Mouse (Mus musculus) CH12.LX (cell line): Measurements from ENCODE around the gene Ino80d. TPM values are rescaled to one million over a fixed set of nuclear protein-coding genes. Genes with fewer than 3 reads are reported as not detected.

ENCODE experiments used
- DNase-seq: peaks from one replicate; pipeline ENCODE4 v3.0.0-alpha.2; 2013; ENCODE audit errors: extremely low read depth
- H3K27ac ChIP-seq: 2 replicates; pipeline ENCODE4 v1.5.1; 2012; ENCODE audit warnings: low read depth, mild to moderate bottlenecking, control low read depth, moderate library complexity; ENCODE audit not compliant: insufficient read depth
- H3K27me3 ChIP-seq: replicated peaks from 2 replicates; pipeline ENCODE3; 2012; ENCODE audit warnings: inconsistent platforms
- H3K36me3 ChIP-seq, 2 experiments: replicated peaks in 1 of 2; 2 replicates each; pipeline versions ENCODE3 to v1.6.1; 2012; ENCODE audit warnings: inconsistent platforms in 1 of 2, low read length in 1 of 2, mild to moderate bottlenecking in 1 of 2, mixed read lengths in 1 of 2, moderate library complexity in 1 of 2; ENCODE audit not compliant: control insufficient read depth in 1 of 2, insufficient read depth in 1 of 2
- H3K4me1 ChIP-seq, 2 experiments: 2 replicates each; pipeline ENCODE4 v1.6.1; 2012; ENCODE audit warnings: inconsistent platforms in 1 of 2, moderate library complexity in 1 of 2; ENCODE audit not compliant: insufficient read depth in 2 of 2, control insufficient read depth in 1 of 2
- H3K4me2 ChIP-seq: 2 replicates; pipeline ENCODE4 v1.6.1; 2012; ENCODE audit warnings: low read depth, mild to moderate bottlenecking, control low read depth; ENCODE audit not compliant: poor library complexity, insufficient read depth, severe bottlenecking
- H3K4me3 ChIP-seq, 3 experiments: fragments of 150-350 bp in 1 of 3; sonication (generic) in 1 of 3; replicated peaks in 1 of 3; 2 replicates each; pipeline versions ENCODE3 to v1.5.1; 2011 to 2012; ENCODE audit warnings: low read depth in 2 of 3, low read length in 2 of 3, mild to moderate bottlenecking in 2 of 3, moderate library complexity in 2 of 3, control low read depth in 1 of 3, improper control_type of control experiment in 1 of 3, inconsistent platforms in 1 of 3, mixed read lengths in 1 of 3; ENCODE audit not compliant: poor library complexity in 1 of 3
- H3K79me2 ChIP-seq: replicated peaks from 2 replicates; pipeline ENCODE4 v1.6.1; 2012; ENCODE audit warnings: mild to moderate bottlenecking, moderate library complexity; ENCODE audit not compliant: control insufficient read depth, poor library complexity, insufficient read depth, severe bottlenecking; ENCODE audit errors: extremely low read depth
- H3K9ac ChIP-seq: 2 replicates; pipeline ENCODE4 v1.6.1; 2012; ENCODE audit warnings: low read depth, mild to moderate bottlenecking, control low read depth, moderate library complexity; ENCODE audit not compliant: insufficient read depth
- H3K9me3 ChIP-seq: replicated peaks from 2 replicates; pipeline ENCODE3; 2012; ENCODE audit warnings: low read length, inconsistent platforms, mixed read lengths
- BHLHE40 ChIP-seq: IDR thresholded peaks from 2 replicates; pipeline ENCODE4 v1.6.1; 2011; ENCODE audit warnings: mild to moderate bottlenecking, low read depth, low read length, improper control_type of control experiment
- CHD1 ChIP-seq: IDR thresholded peaks from 2 replicates; pipeline ENCODE4 v1.6.1; 2012; ENCODE audit warnings: low read depth, low read length, improper control_type of control experiment, inconsistent platforms
- CHD2 ChIP-seq: IDR thresholded peaks from 2 replicates; pipeline ENCODE4 v1.6.1; 2011; ENCODE audit warnings: low read length, improper control_type of control experiment
- CTCF ChIP-seq, 2 experiments: IDR thresholded peaks in 1 of 2; conservative IDR thresholded peaks in 1 of 2; 2 replicates each; pipeline ENCODE4 v1.5.1; 2011 to 2012; ENCODE audit warnings: low read depth in 2 of 2, low read length in 2 of 2, improper control_type of control experiment in 1 of 2, inconsistent platforms in 1 of 2, mild to moderate bottlenecking in 1 of 2, moderate library complexity in 1 of 2
- JUN ChIP-seq: IDR thresholded peaks from 2 replicates; pipeline ENCODE4 v1.6.1; 2011; ENCODE audit warnings: low read depth, mild to moderate bottlenecking, low read length, improper control_type of control experiment, moderate library complexity; ENCODE audit not compliant: insufficient read depth
- JUND ChIP-seq: conservative IDR thresholded peaks from 2 replicates; pipeline ENCODE4 v1.6.1; 2011; ENCODE audit warnings: low read depth, low read length, improper control_type of control experiment
- MAFK ChIP-seq: IDR thresholded peaks from 2 replicates; pipeline ENCODE4 v1.6.1; 2011; ENCODE audit warnings: low read length, improper control_type of control experiment; ENCODE audit not compliant: insufficient replicate concordance
- MAZ ChIP-seq: IDR thresholded peaks from 2 replicates; pipeline ENCODE4 v1.6.1; 2012; ENCODE audit warnings: low read depth, mild to moderate bottlenecking, inconsistent platforms, low read length, improper control_type of control experiment, moderate library complexity
- MEF2A ChIP-seq: IDR thresholded peaks from 2 replicates; pipeline ENCODE4 v1.6.1; 2014; ENCODE audit warnings: low read depth, mild to moderate bottlenecking, inconsistent platforms, low read length, improper control_type of control experiment, borderline replicate concordance
- MXI1 ChIP-seq: IDR thresholded peaks from 2 replicates; pipeline ENCODE4 v1.6.1; 2011; ENCODE audit warnings: mild to moderate bottlenecking, low read depth, low read length, improper control_type of control experiment
- RAD21 ChIP-seq: IDR thresholded peaks from 2 replicates; pipeline ENCODE4 v1.6.1; 2011; ENCODE audit warnings: low read depth, mild to moderate bottlenecking, low read length, improper control_type of control experiment, moderate library complexity
- USF2 ChIP-seq: conservative IDR thresholded peaks from 2 replicates; pipeline ENCODE4 v1.6.1; 2011; ENCODE audit warnings: low read depth, low read length, improper control_type of control experiment
- ZC3H11A ChIP-seq: IDR thresholded peaks from 2 replicates; pipeline ENCODE4 v1.6.1; 2012; ENCODE audit warnings: low read depth, mild to moderate bottlenecking, inconsistent platforms, low read length, improper control_type of control experiment
- ZMIZ1 ChIP-seq: IDR thresholded peaks from 2 replicates; pipeline ENCODE4 v1.6.1; 2012; ENCODE audit warnings: low read depth, mild to moderate bottlenecking, inconsistent platforms, low read length, improper control_type of control experiment
- ZNF384 ChIP-seq: IDR thresholded peaks from 2 replicates; pipeline ENCODE4 v1.6.1; 2012; ENCODE audit warnings: low read depth, low read length, improper control_type of control experiment, inconsistent platforms
- dilution Hi-C: fragments of 300-500 bp; cut with MboI; formaldehyde crosslinking; loops from 2 replicates; pipeline ENCODE4 v1.14.3; 2020; ENCODE audit warnings: low sequenced_read_pairs; ENCODE audit not compliant: extremely low pct_unique_long_range_greater_than_20kb, extremely low pct_ligation_motif_present
- in situ Hi-C: fragments of 300-500 bp; cut with MboI; formaldehyde crosslinking; loops from 3 replicates; pipeline ENCODE4 v1.14.3; 2019; ENCODE audit warnings: low sequenced_read_pairs, low pct_ligation_motif_present, low pct_unique_long_range_greater_than_20kb, mixed read lengths
- polyA plus RNA-seq: library from polyadenylated mRNA; unstranded; fragments of >175 nt; gene quantifications from 2 replicates; pipeline ENCODE4 v1.2.1, GENCODE M21; 2012; ENCODE audit warnings: low read depth; ENCODE audit not compliant: insufficient read length
- total RNA-seq, 2 experiments: library from RNA; depleted of rRNA; stranded (reverse); fragments of 300-350 nt in 1 of 2; fragments of >200 nt in 1 of 2; gene quantifications; 2 replicates each; pipeline ENCODE4 v1.2.3; 2012 to 2014

The Ino80d gene
- total and polyA plus RNA-seq, 3 experiments = 4.5 to 5.8 (median 4.6) TPM

GRCm38 (mm10) chr1:62956526-62956925, 157.9 kb downstream of the Ino80d start:
- Histone ChIP-seq H3K36me3 (no peaks in the 10 kb centered on the region), H3K9ac (no peak overlapping the region), H3K4me3 (no peak overlapping the region), H3K27me3 (no peaks in the 10 kb centered on the region), H3K9me3 (no peaks in the 10 kb centered on the region), H3K27ac (no peak overlapping the region), H3K79me2 (no peaks in the 10 kb centered on the region), H3K4me1 (0 out of 4 replicates have a peak, but pooled peaks cover 0 to 2% of the 10 kb centered on the region in 2 experiments), H3K4me2 (no peak overlapping the region)
- no peak for DNase-seq
- TF ChIP-seq CHD2 (no peak), ZMIZ1 (no peak), USF2 (no peak)
- dilution Hi-C loops = no loop called here
- in situ Hi-C loops = no loop called here

GRCm38 (mm10) chr1:62955340-62955739, 159.1 kb downstream of the Ino80d start:
- Histone ChIP-seq H3K4me2 (no peak overlapping the region), H3K36me3 (no peaks in the 10 kb centered on the region), H3K27me3 (no peaks in the 10 kb centered on the region), H3K27ac (no peak overlapping the region), H3K79me2 (no peaks in the 10 kb centered on the region), H3K4me1 (0 out of 4 replicates have a peak, but pooled peaks cover 0 to 2% of the 10 kb centered on the region in 2 experiments), H3K4me3 (no peak overlapping the region), H3K9ac (no peak overlapping the region), H3K9me3 (no peaks in the 10 kb centered on the region)
- no peak for DNase-seq
- no peak for TF ChIP-seq JUND
- TF ChIP-seq MAZ = no peak
- TF ChIP-seq ZNF384 = no peak
- no peak for TF ChIP-seq RAD21
- no peak for TF ChIP-seq ZC3H11A
- no peak for TF ChIP-seq BHLHE40
- TF ChIP-seq JUN = no peak
- no peak for TF ChIP-seq MXI1
- TF ChIP-seq MAFK = no peak
- no peak for TF ChIP-seq CHD1
- TF ChIP-seq MEF2A = no peak
- in situ Hi-C loops (no loop called here), dilution Hi-C loops (no loop called here)

- no peaks in the 10 kb centered on the region for H3K36me3 ChIP-seq
- DNase-seq = no peak
- no peaks in the 10 kb centered on the region for H3K27me3 ChIP-seq
- H3K9ac ChIP-seq = no peak overlapping the region
- H3K79me2 ChIP-seq = no peaks in the 10 kb centered on the region
- 0 out of 4 replicates have a peak, but pooled peaks cover 0 to 2% of the 10 kb centered on the region in 2 experiments for H3K4me1 ChIP-seq
- dilution Hi-C loops = no loop called here
- no peak overlapping the region for H3K4me2 ChIP-seq
- H3K27ac ChIP-seq = no peak overlapping the region
- TF ChIP-seq USF2 = no peak
- TF ChIP-seq CTCF (conservative IDR thresholded peaks at IDR 0.05 in 1 of 2, IDR thresholded peaks at IDR 0.05 in 1 of 2; ENCODE audit: low read depth in 2 of 2, low read length in 2 of 2) = peak in 1 of 2 experiments; percentile 9; a peak in 1 of 4 replicates
- TF ChIP-seq, all 38 proteins: peak for 1
- Histone ChIP-seq H3K9me3 (no peaks in the 10 kb centered on the region), H3K4me3 (no peak overlapping the region)
- in situ Hi-C loops = no loop called here
Measured at GRCm38 (mm10) chr1:62953036-62953435, 161.4 kb downstream of the Ino80d start.
